Mouse (Mus musculus): ENCODE results near the gene Batf3. TPM values are rescaled to one million over a fixed set of nuclear protein-coding genes. Genes with fewer than 3 reads are reported as not detected.

Batf3 gene
- polyA plus RNA-seq, 1 experiment from 2014 or later = 1.6 TPM

- WGBS = 93% methylated on average over 8 of the region's 8 CpGs
- Histone ChIP-seq H3K4me3 (ENCODE audit: low read depth, low read length) (no peak overlapping the region), H3K27me3 (ENCODE audit: control insufficient read depth, insufficient read depth, low read depth, low read length) (no peaks in the 10 kb centered on the region), H3K27ac (ENCODE audit: low read length) (no peak overlapping the region), H3K36me3 (ENCODE audit: control insufficient read depth, insufficient read depth, low read length) (no peaks in the 10 kb centered on the region), H3K9me3 (replicated peaks; ENCODE audit: control insufficient read depth, low read length, poor library complexity, severe bottlenecking) (no peaks in the 10 kb centered on the region), H3K9ac (ENCODE audit: low read depth, low read length) (no peak overlapping the region), H3K4me2 (ENCODE audit: low read length) (no peak overlapping the region), H3K4me1 (ENCODE audit: control insufficient read depth, insufficient read depth, low read length) (no peaks in the 10 kb centered on the region)
- no peak for ATAC-seq
Observed at GRCm38 (mm10) chr1:191083230-191083629, 14.4 kb upstream of the Batf3 start.

DNA sequence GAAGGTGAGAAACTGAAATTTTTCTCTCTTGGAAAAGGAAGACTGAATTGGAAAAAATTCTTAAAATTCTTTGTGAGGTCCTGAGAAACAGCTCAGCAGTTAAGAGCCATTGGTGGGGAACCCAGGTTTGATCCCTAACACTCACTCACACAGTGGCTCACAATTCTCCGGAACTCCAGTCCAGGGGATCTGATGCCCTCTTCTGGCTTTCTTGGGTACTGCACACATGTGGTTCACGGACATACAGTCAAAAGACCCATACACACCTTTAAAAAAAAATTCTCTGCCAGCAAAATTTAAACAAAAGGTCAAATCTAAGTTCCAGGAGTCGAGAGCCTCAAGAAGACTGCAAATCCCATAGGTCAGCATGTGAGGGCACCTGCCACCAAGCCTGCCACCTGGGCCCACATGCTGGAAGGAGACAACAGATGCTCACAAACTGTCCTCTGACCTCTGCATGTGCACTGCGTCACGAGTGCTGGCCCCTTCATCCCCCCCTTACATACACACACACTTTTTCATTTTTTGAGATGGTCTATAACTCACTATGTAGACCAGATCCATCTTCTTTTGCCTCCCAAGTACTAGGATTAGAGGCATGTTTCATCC is 12.6 kb upstream of the Batf3 start:
- no peaks in the 10 kb centered on the region for H3K9me3 ChIP-seq (replicated peaks; ENCODE audit: control insufficient read depth, low read length, poor library complexity, severe bottlenecking)
- no peak for ATAC-seq
- no peaks in the 10 kb centered on the region for H3K4me1 ChIP-seq (ENCODE audit: control insufficient read depth, insufficient read depth, low read length)
- H3K36me3 ChIP-seq (ENCODE audit: control insufficient read depth, insufficient read depth, low read length) = no peaks in the 10 kb centered on the region
- WGBS = 70% methylated on average over 5 of the region's 5 CpGs
- H3K4me2 ChIP-seq (ENCODE audit: low read length) = no peak overlapping the region
- H3K9ac ChIP-seq (ENCODE audit: low read depth, low read length) = no peak overlapping the region
- no peaks in the 10 kb centered on the region for H3K27me3 ChIP-seq (ENCODE audit: control insufficient read depth, insufficient read depth, low read depth, low read length)
- no peak overlapping the region for H3K27ac ChIP-seq (ENCODE audit: low read length)
- no peak overlapping the region for H3K4me3 ChIP-seq (ENCODE audit: low read depth, low read length)

- WGBS = 82% methylated on average over 12 of the region's 12 CpGs
Observed at GRCm38 (mm10) chr1:191085597-191085996, 12.1 kb upstream of the Batf3 start.

GRCm38 (mm10) chr1:191086304-191086878 is 11.3 kb upstream of the Batf3 start:
- Histone ChIP-seq H3K9me3 (replicated peaks; ENCODE audit: control insufficient read depth, low read length, poor library complexity, severe bottlenecking) (no peaks in the 10 kb centered on the region), H3K4me3 (ENCODE audit: low read depth, low read length) (no peak overlapping the region), H3K9ac (ENCODE audit: low read depth, low read length) (no peak overlapping the region), H3K4me1 (ENCODE audit: control insufficient read depth, insufficient read depth, low read length) (no peaks in the 10 kb centered on the region), H3K36me3 (ENCODE audit: control insufficient read depth, insufficient read depth, low read length) (no peaks in the 10 kb centered on the region), H3K27ac (ENCODE audit: low read length) (no peak overlapping the region), H3K27me3 (ENCODE audit: control insufficient read depth, insufficient read depth, low read depth, low read length) (no peaks in the 10 kb centered on the region), H3K4me2 (ENCODE audit: low read length) (no peak overlapping the region)
- no peak for ATAC-seq
- 85% methylated on average over 7 of the region's 7 CpGs for WGBS

More at GRCm38 (mm10) chr1:191085597-191085996, 12.1 kb upstream of the Batf3 start:
- no peaks in the 10 kb centered on the region for H3K4me1 ChIP-seq (ENCODE audit: control insufficient read depth, insufficient read depth, low read length)
- H3K4me3 ChIP-seq (ENCODE audit: low read depth, low read length) = no peak overlapping the region
- ATAC-seq = no peak
- H3K27ac ChIP-seq (ENCODE audit: low read length) = no peak overlapping the region
- no peak overlapping the region for H3K4me2 ChIP-seq (ENCODE audit: low read length)
- no peaks in the 10 kb centered on the region for H3K36me3 ChIP-seq (ENCODE audit: control insufficient read depth, insufficient read depth, low read length)
- H3K9ac ChIP-seq (ENCODE audit: low read depth, low read length) = no peak overlapping the region
- no peaks in the 10 kb centered on the region for H3K27me3 ChIP-seq (ENCODE audit: control insufficient read depth, insufficient read depth, low read depth, low read length)
- no peaks in the 10 kb centered on the region for H3K9me3 ChIP-seq (replicated peaks; ENCODE audit: control insufficient read depth, low read length, poor library complexity, severe bottlenecking)

DNA sequence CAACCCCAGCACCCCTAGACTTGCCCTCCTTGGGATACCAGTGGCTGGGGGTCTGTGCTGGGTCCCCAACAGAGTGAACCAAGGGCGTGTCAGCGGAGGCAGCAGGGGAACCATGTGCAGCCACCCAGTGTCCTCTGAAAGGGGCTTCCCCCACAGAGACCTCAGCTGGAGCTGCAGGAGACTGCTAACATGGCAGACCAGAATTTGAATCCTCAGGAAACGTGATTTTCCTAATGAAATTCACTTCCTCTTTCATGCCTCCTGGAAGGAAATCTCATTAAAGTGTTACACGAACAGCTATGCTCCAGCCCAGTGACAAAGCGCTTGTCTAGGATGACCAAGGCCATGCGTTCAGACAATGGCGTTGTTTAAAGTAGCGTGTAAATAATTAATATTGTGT is 10.7 kb upstream of the Batf3 start:
- 76% methylated on average over 8 of the region's 8 CpGs for WGBS
- no peak overlapping the region for H3K4me3 ChIP-seq (ENCODE audit: low read depth, low read length)
- H3K4me2 ChIP-seq (ENCODE audit: low read length) = no peak overlapping the region
- H3K4me1 ChIP-seq (ENCODE audit: control insufficient read depth, insufficient read depth, low read length) = no peaks in the 10 kb centered on the region
- H3K36me3 ChIP-seq (ENCODE audit: control insufficient read depth, insufficient read depth, low read length) = no peaks in the 10 kb centered on the region
- H3K27me3 ChIP-seq (ENCODE audit: control insufficient read depth, insufficient read depth, low read depth, low read length) = no peaks in the 10 kb centered on the region
- H3K9me3 ChIP-seq (replicated peaks; ENCODE audit: control insufficient read depth, low read length, poor library complexity, severe bottlenecking) = no peaks in the 10 kb centered on the region
- H3K27ac ChIP-seq (ENCODE audit: low read length) = no peak overlapping the region
- ATAC-seq = no peak
- no peak overlapping the region for H3K9ac ChIP-seq (ENCODE audit: low read depth, low read length)

- H3K4me3 ChIP-seq (ENCODE audit: low read depth, low read length) = no peak overlapping the region
- H3K27me3 ChIP-seq (ENCODE audit: control insufficient read depth, insufficient read depth, low read depth, low read length) = no peaks in the 10 kb centered on the region
- WGBS = 90% methylated on average over 5 of the region's 5 CpGs
- no peak overlapping the region for H3K4me2 ChIP-seq (ENCODE audit: low read length)
- no peaks in the 10 kb centered on the region for H3K4me1 ChIP-seq (ENCODE audit: control insufficient read depth, insufficient read depth, low read length)
- H3K9me3 ChIP-seq (replicated peaks; ENCODE audit: control insufficient read depth, low read length, poor library complexity, severe bottlenecking) = no peaks in the 10 kb centered on the region
- no peak overlapping the region for H3K9ac ChIP-seq (ENCODE audit: low read depth, low read length)
- no peak overlapping the region for H3K27ac ChIP-seq (ENCODE audit: low read length)
- no peaks in the 10 kb centered on the region for H3K36me3 ChIP-seq (ENCODE audit: control insufficient read depth, insufficient read depth, low read length)
- no peak for ATAC-seq
Observed at GRCm38 (mm10) chr1:191087955-191088354, 9.7 kb upstream of the Batf3 start.

- Histone ChIP-seq H3K27me3 (ENCODE audit: control insufficient read depth, insufficient read depth, low read depth, low read length) (no peaks in the 10 kb centered on the region), H3K4me2 (ENCODE audit: low read length) (no peak overlapping the region), H3K4me3 (ENCODE audit: low read depth, low read length) (no peak overlapping the region), H3K27ac (ENCODE audit: low read length) (no peak overlapping the region), H3K9ac (ENCODE audit: low read depth, low read length) (no peak overlapping the region), H3K4me1 (ENCODE audit: control insufficient read depth, insufficient read depth, low read length) (no peaks in the 10 kb centered on the region), H3K36me3 (ENCODE audit: control insufficient read depth, insufficient read depth, low read length) (no peaks in the 10 kb centered on the region), H3K9me3 (replicated peaks; ENCODE audit: control insufficient read depth, low read length, poor library complexity, severe bottlenecking) (no peaks in the 10 kb centered on the region)
- no peak for ATAC-seq
- WGBS = 71% methylated on average over 6 of the region's 6 CpGs
Observed at GRCm38 (mm10) chr1:191089355-191089754, 8.3 kb upstream of the Batf3 start.

DNA sequence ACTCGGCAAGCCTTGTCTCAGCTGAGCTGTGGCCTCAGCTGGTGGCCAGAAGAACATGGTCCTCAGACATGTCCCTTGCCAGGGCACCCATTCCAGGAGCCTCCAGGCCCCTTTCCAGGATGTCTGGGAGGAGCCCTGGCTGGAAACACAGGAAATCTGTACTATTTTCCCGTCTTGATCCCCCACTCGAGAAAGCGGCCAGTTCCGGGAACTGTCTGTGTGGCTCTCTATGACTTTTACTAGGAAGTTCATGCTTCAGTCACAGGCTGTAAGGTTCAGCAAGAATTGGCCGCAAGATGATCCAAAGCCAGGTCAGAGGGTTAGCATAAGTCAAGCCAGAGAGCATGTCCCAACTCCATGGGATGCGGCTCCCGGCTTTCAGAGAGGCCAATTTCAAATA is 5.6 kb upstream of the Batf3 start:
- Histone ChIP-seq H3K27ac (ENCODE audit: low read length) (no peak overlapping the region), H3K9me3 (replicated peaks; ENCODE audit: control insufficient read depth, low read length, poor library complexity, severe bottlenecking) (no peaks in the 10 kb centered on the region), H3K4me3 (ENCODE audit: low read depth, low read length) (no peak overlapping the region), H3K36me3 (ENCODE audit: control insufficient read depth, insufficient read depth, low read length) (no peaks in the 10 kb centered on the region), H3K4me2 (ENCODE audit: low read length) (no peak overlapping the region), H3K4me1 (ENCODE audit: control insufficient read depth, insufficient read depth, low read length) (no peaks in the 10 kb centered on the region), H3K9ac (ENCODE audit: low read depth, low read length) (no peak overlapping the region), H3K27me3 (ENCODE audit: control insufficient read depth, insufficient read depth, low read depth, low read length) (peaks cover 3% of the 10 kb centered on the region)
- 86% methylated on average over 8 of the region's 8 CpGs for WGBS
- no peak for ATAC-seq

- Histone ChIP-seq H3K27me3 (ENCODE audit: control insufficient read depth, insufficient read depth, low read depth, low read length) (peaks cover 6% of the 10 kb centered on the region), H3K4me1 (ENCODE audit: control insufficient read depth, insufficient read depth, low read length) (peaks cover 3% of the 10 kb centered on the region; the same call in 1 of the 2 replicates), H3K36me3 (ENCODE audit: control insufficient read depth, insufficient read depth, low read length) (no peaks in the 10 kb centered on the region), H3K4me2 (ENCODE audit: low read length) (no peak overlapping the region), H3K4me3 (ENCODE audit: low read depth, low read length) (no peak overlapping the region), H3K9ac (ENCODE audit: low read depth, low read length) (no peak overlapping the region), H3K9me3 (replicated peaks; ENCODE audit: control insufficient read depth, low read length, poor library complexity, severe bottlenecking) (no peaks in the 10 kb centered on the region), H3K27ac (ENCODE audit: low read length) (no peak overlapping the region)
- WGBS = 82% methylated on average over 5 of the region's 5 CpGs
- no peak for ATAC-seq
Observed at GRCm38 (mm10) chr1:191093578-191093977, 4.1 kb upstream of the Batf3 start.

Data from midbrain, embryonic 16.5 days (tissue).